Mouse (Mus musculus) spleen, adult 2 months (tissue): ENCODE data around the gene Pkp3.

Source experiments
- CTCF ChIP-seq: fragments of 200-500 bp; IDR thresholded peaks from 2 replicates; pipeline ENCODE4 v1.5.1; 2011; ENCODE audit warnings: mild to moderate bottlenecking, inconsistent platforms; ENCODE audit not compliant: insufficient read depth, insufficient read length, insufficient replicate concordance; ENCODE audit errors: extremely low read depth
- POLR2A ChIP-seq: fragments of 200-500 bp; IDR thresholded peaks from 2 replicates; pipeline ENCODE4 v1.6.1; 2011; ENCODE audit warnings: low read depth, low read length, inconsistent platforms

GRCm38 (mm10) chr7:141120605-141121004 is 42.6 kb downstream of the Pkp3 start:
- TF ChIP-seq POLR2A (no peak), CTCF (no peak)
